Mouse (Mus musculus): ENCODE measurements around the gene Vcp. TPM values are rescaled to one million over a fixed set of nuclear protein-coding genes. Genes with fewer than 3 reads are reported as not detected.
A peak's percentile ranks its signal among the peaks of the same experiment; 100 is the strongest.

Gene Vcp
- polyA plus RNA-seq, 1 experiment from 2014 or later, result 545 TPM

- peak; percentile 95 for ATAC-seq
- Histone ChIP-seq H3K27me3 (no peaks in the 10 kb centered on the region), H3K4me2 (peak within 1 kb of the TSS; percentile 76), H3K4me3 (peak within 1 kb of the TSS; percentile 65), H3K36me3 (ENCODE audit: poor library complexity, severe bottlenecking) (peaks cover 68% of the 10 kb centered on the region), H3K9me3 (replicated peaks) (no peaks in the 10 kb centered on the region), H3K9ac (peak within 1 kb of the TSS; percentile 70), H3K27ac (peak within 1 kb of the TSS; percentile 93), H3K4me1 (peaks cover 25% of the 10 kb centered on the region)
- WGBS, result 9% methylated on average over 42 of the region's 42 CpGs
These were observed 25.0 kb upstream of the Vcp start, which contains the start of gene Pigo for GRCm38 (mm10) chr4:43025084-43025960. TSS of gene Pigo (minus strand) at chr4:43025819.

DNA sequence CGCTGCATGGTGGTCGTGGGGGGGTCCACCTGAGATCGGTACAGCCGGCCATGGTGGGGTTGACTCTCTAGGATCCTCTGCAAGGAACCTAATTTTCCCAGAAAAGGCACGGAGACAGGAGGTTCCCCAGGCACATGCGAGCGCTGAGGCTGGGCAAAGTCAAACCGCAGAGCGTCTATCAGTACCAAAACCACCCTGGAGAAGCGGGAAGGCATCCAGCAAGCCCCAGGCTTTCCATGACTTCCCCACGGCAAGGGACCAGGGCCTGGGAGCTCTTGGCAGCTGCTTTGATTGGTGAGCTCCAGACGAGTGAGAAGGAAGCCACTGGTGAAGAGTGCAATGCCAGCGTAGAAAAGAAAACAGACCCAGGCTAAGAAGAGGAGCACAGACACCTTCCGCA is 24.4 kb upstream of the Vcp start:
- 81% methylated on average over 14 of the region's 14 CpGs for WGBS
- no peak for ATAC-seq
- peak overlapping the region; percentile 70 for H3K9ac ChIP-seq
- peaks cover 18% of the 10 kb centered on the region for H3K4me1 ChIP-seq
- H3K36me3 ChIP-seq (ENCODE audit: poor library complexity, severe bottlenecking), result peaks cover 72% of the 10 kb centered on the region
- peak overlapping the region; percentile 76 for H3K4me2 ChIP-seq
- H3K27ac ChIP-seq, result peak overlapping the region; percentile 93
- H3K4me3 ChIP-seq, result peak overlapping the region; percentile 65
- H3K9me3 ChIP-seq (replicated peaks), result no peaks in the 10 kb centered on the region
- no peaks in the 10 kb centered on the region for H3K27me3 ChIP-seq

GRCm38 (mm10) chr4:43021341-43021740 is 21.0 kb upstream of the Vcp start:
- H3K36me3 ChIP-seq (ENCODE audit: poor library complexity, severe bottlenecking), result peaks cover 71% of the 10 kb centered on the region
- ATAC-seq, result no peak
- 68% methylated on average over 17 of the region's 17 CpGs for WGBS

DNA sequence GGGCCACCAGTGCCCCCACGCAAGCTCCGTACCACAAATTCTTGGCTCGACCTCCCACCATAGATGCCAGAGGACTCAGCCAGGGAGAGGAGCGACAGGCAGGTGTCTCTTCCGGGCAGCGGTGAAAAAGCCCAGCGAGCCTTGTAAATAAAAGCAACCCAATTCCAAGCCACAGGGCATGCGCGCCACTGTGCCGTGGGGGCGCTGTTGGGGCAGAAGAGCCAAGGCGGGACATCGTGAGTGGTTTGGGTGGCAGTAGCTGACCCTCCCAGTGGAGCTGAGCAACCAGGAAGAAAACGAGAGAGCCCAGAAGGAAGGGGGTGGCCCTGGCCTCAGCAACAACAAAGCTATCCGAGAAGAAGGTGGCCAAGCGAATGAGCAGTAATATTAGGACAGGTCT is 20.6 kb upstream of the Vcp start:
- no peak for ATAC-seq

More at GRCm38 (mm10) chr4:43021341-43021740, 21.0 kb upstream of the Vcp start:
- H3K9ac ChIP-seq, result no peak overlapping the region
- no peak overlapping the region for H3K4me2 ChIP-seq
- H3K27ac ChIP-seq, result no peak overlapping the region
- peaks cover 17% of the 10 kb centered on the region for H3K4me1 ChIP-seq
- no peaks in the 10 kb centered on the region for H3K9me3 ChIP-seq (replicated peaks)
- H3K4me3 ChIP-seq, result no peak overlapping the region
- H3K27me3 ChIP-seq, result no peaks in the 10 kb centered on the region

DNA sequence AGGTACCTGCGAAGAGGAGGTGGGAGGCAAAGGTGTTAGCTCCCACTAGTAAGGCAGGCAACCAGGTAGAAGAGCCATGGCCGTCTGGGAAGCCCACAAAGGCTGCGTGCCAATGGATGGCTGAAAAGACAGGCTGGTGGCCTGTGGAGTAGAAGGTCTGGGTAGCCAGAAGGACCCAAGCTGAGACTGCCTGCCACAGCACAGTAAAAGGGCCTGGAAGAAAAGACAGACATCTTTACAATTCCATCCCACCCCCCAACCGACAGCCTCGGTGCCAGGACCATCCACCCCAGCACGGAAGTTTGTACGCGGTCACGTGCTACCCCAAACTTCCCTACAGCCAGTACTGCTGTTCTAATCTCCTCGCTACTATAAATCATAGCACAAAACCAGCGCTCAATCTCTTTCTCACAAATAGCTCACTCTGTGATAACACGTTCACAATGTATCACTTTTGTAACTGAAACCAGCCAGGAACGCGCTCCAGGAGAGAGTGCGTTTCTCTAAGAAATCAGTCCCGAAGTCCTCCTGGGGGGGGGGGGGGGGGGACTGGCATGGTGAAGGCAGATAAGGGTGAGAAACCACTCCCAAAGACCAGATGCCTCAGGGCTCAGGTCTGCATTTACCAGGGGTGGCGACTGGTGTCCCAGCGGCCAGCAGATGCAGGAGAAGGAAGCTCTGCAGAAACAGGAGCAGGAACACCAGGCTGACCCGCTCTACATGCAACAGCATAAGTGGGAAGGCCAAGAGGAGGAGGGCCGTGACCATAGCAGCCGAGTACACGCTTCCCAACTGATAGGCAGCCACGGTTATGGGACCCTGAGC is 19.5 kb upstream of the Vcp start:
- H3K4me3 ChIP-seq, result no peak overlapping the region
- no peak overlapping the region for H3K27ac ChIP-seq
- H3K9ac ChIP-seq, result no peak overlapping the region
- no peak for ATAC-seq
- no peaks in the 10 kb centered on the region for H3K27me3 ChIP-seq
- peaks cover 12% of the 10 kb centered on the region for H3K4me1 ChIP-seq
- H3K9me3 ChIP-seq (replicated peaks), result no peaks in the 10 kb centered on the region
- H3K4me2 ChIP-seq, result no peak overlapping the region
- peaks cover 71% of the 10 kb centered on the region for H3K36me3 ChIP-seq (ENCODE audit: poor library complexity, severe bottlenecking)
- 94% methylated on average over 23 of the region's 23 CpGs for WGBS

More for the DNA sequence above, 20.6 kb upstream of the Vcp start:
- no peak overlapping the region for H3K4me3 ChIP-seq
- H3K9ac ChIP-seq, result no peak overlapping the region
- H3K27me3 ChIP-seq, result no peaks in the 10 kb centered on the region
- H3K36me3 ChIP-seq (ENCODE audit: poor library complexity, severe bottlenecking), result peaks cover 71% of the 10 kb centered on the region
- no peaks in the 10 kb centered on the region for H3K9me3 ChIP-seq (replicated peaks)
- H3K4me1 ChIP-seq, result peaks cover 17% of the 10 kb centered on the region
- no peak overlapping the region for H3K27ac ChIP-seq
- WGBS, result 84% methylated on average over 16 of the region's 16 CpGs
- H3K4me2 ChIP-seq, result no peak overlapping the region

GRCm38 (mm10) chr4:43019176-43019575 is 18.9 kb upstream of the Vcp start:
- no peak overlapping the region for H3K9ac ChIP-seq
- no peak for ATAC-seq
- peaks cover 71% of the 10 kb centered on the region for H3K36me3 ChIP-seq (ENCODE audit: poor library complexity, severe bottlenecking)
- no peak overlapping the region for H3K4me3 ChIP-seq
- 93% methylated on average over 10 of the region's 10 CpGs for WGBS
- H3K4me1 ChIP-seq, result peaks cover 5% of the 10 kb centered on the region
- H3K9me3 ChIP-seq (replicated peaks), result no peaks in the 10 kb centered on the region
- H3K4me2 ChIP-seq, result no peak overlapping the region
- no peaks in the 10 kb centered on the region for H3K27me3 ChIP-seq
- H3K27ac ChIP-seq, result no peak overlapping the region

- Histone ChIP-seq H3K9ac (no peak overlapping the region), H3K4me3 (no peak overlapping the region), H3K4me1 (no peaks in the 10 kb centered on the region), H3K27me3 (no peaks in the 10 kb centered on the region), H3K36me3 (ENCODE audit: poor library complexity, severe bottlenecking) (peaks cover 66% of the 10 kb centered on the region), H3K4me2 (no peak overlapping the region), H3K27ac (no peak overlapping the region), H3K9me3 (replicated peaks) (no peaks in the 10 kb centered on the region)
- 95% methylated on average over 4 of the region's 4 CpGs for WGBS
- ATAC-seq, result no peak
These were observed 17.8 kb upstream of the Vcp start for GRCm38 (mm10) chr4:43018156-43018555.

GRCm38 (mm10) chr4:43012091-43012490 is 11.8 kb upstream of the Vcp start:
- H3K4me3 ChIP-seq, result no peak overlapping the region
- no peaks in the 10 kb centered on the region for H3K27me3 ChIP-seq
- no peaks in the 10 kb centered on the region for H3K9me3 ChIP-seq (replicated peaks)
- no peak overlapping the region for H3K4me2 ChIP-seq
- peaks cover 14% of the 10 kb centered on the region for H3K4me1 ChIP-seq
- 97% methylated on average over 1 of the region's 1 CpGs for WGBS
- ATAC-seq, result no peak
- H3K27ac ChIP-seq, result no peak overlapping the region
- H3K36me3 ChIP-seq (ENCODE audit: poor library complexity, severe bottlenecking), result peaks cover 9% of the 10 kb centered on the region
- H3K9ac ChIP-seq, result no peak overlapping the region

DNA sequence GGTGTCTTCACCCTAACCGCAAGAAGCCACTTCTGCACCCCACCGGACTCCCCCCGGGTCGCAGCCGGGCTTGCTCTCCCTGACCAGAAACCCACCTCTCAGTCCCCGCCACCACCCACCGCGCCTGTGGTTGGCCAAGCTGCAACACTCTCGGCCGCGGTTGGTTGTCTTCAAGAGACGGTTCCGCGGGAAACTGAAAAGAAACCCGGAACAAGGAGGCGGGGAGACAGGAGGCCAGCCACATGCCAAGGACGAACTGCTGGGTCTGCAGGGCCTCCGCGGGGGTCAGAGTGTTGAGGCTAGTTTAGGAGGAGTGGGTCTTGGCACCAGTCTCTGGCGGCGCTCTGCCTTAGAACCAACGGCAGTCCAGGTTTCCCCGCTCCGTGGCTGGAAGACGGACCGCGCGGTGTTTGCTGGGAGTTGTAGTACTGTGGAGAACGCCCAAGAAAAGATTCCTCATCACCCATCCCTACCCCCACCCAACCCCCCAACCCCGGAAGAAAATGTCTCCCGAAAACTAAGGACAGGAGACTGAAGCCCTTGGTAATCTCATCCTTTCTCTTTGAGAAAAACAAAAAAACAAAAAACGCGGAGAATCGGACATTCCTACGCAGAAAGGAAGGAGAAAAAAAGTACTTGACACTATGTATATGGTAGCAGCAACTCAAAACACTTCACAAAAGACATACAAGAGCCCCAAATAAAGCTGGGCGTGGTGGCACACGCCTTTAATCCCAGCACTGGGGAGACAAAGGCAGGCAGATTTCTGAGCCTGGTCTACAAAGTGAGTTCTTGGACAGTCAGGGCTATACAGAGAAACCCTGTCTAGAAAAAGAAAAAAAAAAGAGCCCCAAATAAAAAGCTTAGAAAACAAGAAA is 10.1 kb upstream of the Vcp start, which contains the start of gene Fancg:
TSS of gene Fancg (minus strand) at position 346 of the 878 bp plus-strand sequence.
- H3K27me3 ChIP-seq, result no peaks in the 10 kb centered on the region
- peak within 1 kb of the TSS; percentile 59; the same call in 1 of the 2 replicates for H3K27ac ChIP-seq
- peaks cover 11% of the 10 kb centered on the region; the same call in 1 of the 2 replicates for H3K36me3 ChIP-seq (ENCODE audit: poor library complexity, severe bottlenecking)
- WGBS, result under 1% methylated on average over 37 of the region's 37 CpGs
- ATAC-seq, result peak; percentile 95
- H3K4me3 ChIP-seq, result peak within 1 kb of the TSS; percentile 66
- H3K9ac ChIP-seq, result peak within 1 kb of the TSS; percentile 75
- H3K4me2 ChIP-seq, result peak within 1 kb of the TSS; percentile 85
- H3K4me1 ChIP-seq, result peaks cover 14% of the 10 kb centered on the region
- H3K9me3 ChIP-seq (replicated peaks), result no peaks in the 10 kb centered on the region

DNA sequence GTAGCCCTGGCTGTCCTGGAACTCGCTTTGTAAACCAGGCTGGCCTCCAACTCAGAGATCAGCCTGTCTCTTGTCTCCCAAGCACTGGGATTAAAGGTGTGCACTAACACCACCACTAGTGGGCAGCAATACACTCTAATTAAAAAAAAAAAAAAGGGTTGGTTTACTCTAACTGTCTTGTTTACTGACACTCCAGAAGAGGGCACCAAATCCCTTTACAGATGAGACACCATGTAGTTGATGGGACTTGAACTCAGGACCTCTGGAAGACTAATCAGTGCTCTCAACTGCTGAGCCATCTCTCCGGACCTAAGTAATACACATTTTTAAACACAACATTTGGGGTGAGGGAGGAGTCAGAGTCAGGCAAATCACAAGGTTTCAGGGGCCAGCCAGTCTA is 5.5 kb upstream of the Vcp start:
- Histone ChIP-seq H3K4me3 (no peak overlapping the region), H3K4me1 (peaks cover 20% of the 10 kb centered on the region), H3K9ac (no peak overlapping the region), H3K4me2 (no peak overlapping the region), H3K36me3 (ENCODE audit: poor library complexity, severe bottlenecking) (peaks cover 18% of the 10 kb centered on the region), H3K9me3 (replicated peaks) (no peaks in the 10 kb centered on the region), H3K27ac (no peak overlapping the region), H3K27me3 (no peaks in the 10 kb centered on the region)
- ATAC-seq, result no peak
- WGBS, result 64% methylated on average over 2 of the region's 2 CpGs

GRCm38 (mm10) chr4:43004951-43005350 is 4.6 kb upstream of the Vcp start:
- WGBS, result 94% methylated on average over 3 of the region's 3 CpGs
- Histone ChIP-seq H3K4me3 (no peak overlapping the region), H3K9me3 (replicated peaks) (no peaks in the 10 kb centered on the region), H3K9ac (no peak overlapping the region), H3K36me3 (ENCODE audit: poor library complexity, severe bottlenecking) (peaks cover 18% of the 10 kb centered on the region), H3K4me1 (peaks cover 19% of the 10 kb centered on the region), H3K27me3 (no peaks in the 10 kb centered on the region), H3K4me2 (no peak overlapping the region), H3K27ac (no peak overlapping the region)
- no peak for ATAC-seq

Measured in forebrain, embryonic 13.5 days (tissue).